Mouse (Mus musculus): ENCODE results near the gene Aldh3b2. TPM values are rescaled to one million over a fixed set of nuclear protein-coding genes. Genes with fewer than 3 reads are reported as not detected.

Gene Aldh3b2
- under 1 TPM; 0.53 to 0.99 TPM for total RNA-seq (2021)
- long read RNA-seq, result 0 reads

DNA sequence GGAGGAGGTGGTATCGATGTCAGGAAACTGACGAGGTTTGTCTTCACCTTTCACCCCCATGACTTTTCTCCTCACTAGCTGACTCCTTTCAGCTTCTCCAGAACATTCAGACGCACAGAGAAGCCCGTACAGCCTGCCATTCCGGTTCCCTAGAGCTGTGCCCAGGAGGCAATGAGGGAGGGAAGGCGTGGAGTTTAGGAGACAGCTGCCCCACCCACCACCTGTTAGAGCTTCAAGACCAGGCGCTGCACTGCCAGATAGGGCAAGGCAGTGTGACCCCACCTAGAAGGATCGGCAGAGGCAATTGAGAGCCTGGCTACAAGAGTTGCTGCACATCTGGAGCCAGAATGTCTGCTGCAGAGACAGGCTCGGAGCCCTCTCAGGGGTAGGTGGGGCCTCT is at the start of gene Aldh3b2:
Gene Aldh3b2 (plus strand): TSS at position 100 of the 400 bp plus-strand sequence.
- no peak for DNase-seq (ENCODE audit: low spot score in 2 of 2)

DNA sequence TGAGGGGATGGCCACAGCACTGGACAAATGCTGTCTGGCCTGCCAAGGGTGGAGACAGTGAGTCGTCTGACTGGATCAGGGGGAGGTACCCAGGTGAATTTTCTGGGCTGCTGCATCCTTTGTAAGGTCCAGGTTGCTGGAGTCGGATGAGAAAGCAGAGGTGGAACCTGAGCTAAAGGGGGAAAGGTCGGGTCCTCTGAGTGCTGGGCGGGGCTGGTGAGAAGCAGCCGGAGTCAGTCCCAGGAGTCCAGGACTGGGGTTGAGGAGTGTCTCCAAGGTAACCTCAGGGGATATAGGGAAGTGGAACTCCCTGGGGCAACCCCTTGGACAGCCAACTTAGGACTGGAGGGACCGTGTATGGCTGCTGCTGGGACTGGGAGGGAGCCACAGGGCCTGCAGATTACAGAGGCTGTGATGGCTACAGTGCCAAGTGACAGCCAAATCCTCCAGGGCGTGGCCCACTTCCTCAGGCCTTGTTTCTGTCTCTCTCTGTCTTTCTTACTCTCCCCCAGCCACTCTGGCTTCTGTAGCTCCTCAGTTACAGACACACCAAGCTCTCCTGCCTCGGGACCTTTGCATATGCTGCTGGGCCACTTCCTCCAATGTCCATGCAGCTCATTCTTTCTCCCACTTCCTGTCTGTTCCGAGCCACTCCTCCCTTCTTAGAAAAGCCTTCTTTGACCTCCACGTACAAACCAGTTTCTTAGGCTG is 49.3 kb upstream of the Aldh3b2 start:
- DNase-seq (ENCODE audit: low spot score in 2 of 2), result no peak

DNA sequence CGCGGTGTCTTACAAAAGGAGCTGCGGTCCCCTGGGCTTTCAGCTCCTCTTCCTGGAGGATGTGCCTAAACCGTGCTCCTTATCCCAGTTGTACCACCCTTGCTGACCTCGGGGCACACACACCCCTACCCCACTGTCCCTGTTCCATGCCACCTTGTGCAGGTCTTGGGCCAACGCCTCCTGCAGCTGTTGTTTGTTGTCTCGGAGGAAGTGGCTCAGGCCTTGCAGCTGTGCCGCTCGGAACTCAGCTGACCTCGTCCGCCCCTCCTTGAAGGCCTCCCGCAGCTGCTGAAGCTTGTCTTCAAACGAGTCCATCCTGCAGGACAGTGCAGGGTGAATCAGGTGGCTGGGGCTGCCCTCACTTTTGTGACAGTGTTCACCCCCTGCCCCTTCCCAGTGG is 48.5 kb upstream of the Aldh3b2 start:
- no peak for DNase-seq (ENCODE audit: low spot score in 2 of 2)

- DNase-seq (ENCODE audit: low spot score in 2 of 2), result no peak
Observed at GRCm38 (mm10) chr19:3924190-3924589, 47.9 kb upstream of the Aldh3b2 start.

- DNase-seq (ENCODE audit: low spot score in 2 of 2), result no peak
Observed at GRCm38 (mm10) chr19:3924868-3925267, 47.3 kb upstream of the Aldh3b2 start.

GRCm38 (mm10) chr19:3925859-3926258 is 46.3 kb upstream of the Aldh3b2 start:
- no peak for DNase-seq (ENCODE audit: low spot score in 2 of 2)

- no peak for DNase-seq (ENCODE audit: low spot score in 2 of 2)
Observed at GRCm38 (mm10) chr19:3926279-3926678, 45.8 kb upstream of the Aldh3b2 start.

GRCm38 (mm10) chr19:3926685-3927084 is 45.4 kb upstream of the Aldh3b2 start:
- DNase-seq (ENCODE audit: low spot score in 2 of 2), result no peak

GRCm38 (mm10) chr19:3927989-3928388 is 44.1 kb upstream of the Aldh3b2 start:
- DNase-seq (ENCODE audit: low spot score in 2 of 2), result no peak

DNA sequence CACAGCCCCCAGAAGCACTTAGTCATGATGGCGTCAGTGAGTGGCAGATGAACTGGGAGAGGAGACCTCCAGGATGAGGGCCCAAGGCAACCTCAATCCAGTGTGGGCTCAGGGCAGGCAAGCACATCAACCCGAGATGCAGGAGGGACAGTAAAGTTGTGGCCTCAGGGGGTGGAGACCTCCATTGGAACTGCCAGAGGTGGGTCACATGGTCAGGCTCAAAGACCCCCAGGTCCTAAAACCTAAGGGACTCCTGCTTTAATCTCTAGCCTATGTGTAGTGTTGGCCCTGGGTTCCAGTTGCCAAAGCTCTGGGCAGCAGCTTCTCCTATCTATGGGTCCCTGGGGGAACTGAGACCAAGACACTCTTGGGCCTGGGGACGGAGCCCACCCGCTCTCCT is 43.3 kb upstream of the Aldh3b2 start:
- DNase-seq (ENCODE audit: low spot score in 2 of 2), result no peak

GRCm38 (mm10) chr19:3929211-3929941 is 42.8 kb upstream of the Aldh3b2 start, which contains the start of gene Aldh3b1:
Gene Aldh3b1, minus strand, starts transcription at chr19:3929808.
- peak; percentile 43 to 60 for DNase-seq (ENCODE audit: low spot score in 2 of 2)

DNA sequence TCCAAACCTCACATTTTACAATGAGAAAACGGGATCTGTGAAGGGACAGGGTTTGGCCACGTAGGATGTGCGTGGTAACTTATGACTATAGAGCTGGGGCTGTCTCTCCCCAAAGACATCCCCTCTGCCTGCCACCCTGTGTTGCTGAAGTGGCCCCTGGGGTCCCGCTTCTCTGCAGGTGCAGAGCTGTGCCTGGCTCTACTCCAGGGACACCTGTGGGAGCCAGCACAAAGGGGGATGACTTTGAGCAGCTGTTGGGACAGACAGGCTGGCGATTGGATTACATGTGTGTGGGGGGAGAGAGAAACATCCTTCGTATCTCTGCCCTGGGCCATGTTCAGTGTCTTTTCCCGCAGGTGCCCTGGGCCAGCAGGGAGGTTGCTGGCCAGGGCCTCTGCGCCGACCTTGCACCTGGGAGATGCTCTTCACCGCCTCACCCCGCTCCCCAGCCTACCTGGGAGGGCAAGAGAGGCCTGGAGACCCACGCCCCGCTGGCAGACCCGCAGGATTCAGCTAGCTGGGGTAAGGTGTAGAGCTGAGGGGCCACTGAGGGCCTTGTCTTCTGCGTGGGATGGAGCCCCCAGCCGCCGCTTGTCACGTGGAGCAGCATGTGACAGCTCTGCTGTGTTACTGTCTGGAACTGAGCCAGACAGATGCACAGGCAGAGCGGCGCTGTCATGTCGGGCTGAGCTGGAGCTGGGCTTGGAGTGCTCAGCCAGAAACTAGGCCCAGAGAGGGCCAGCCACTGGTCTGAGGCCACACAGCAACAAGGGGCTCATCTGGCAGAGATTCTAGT is 41.7 kb upstream of the Aldh3b2 start:
- DNase-seq (ENCODE audit: low spot score in 2 of 2), result no peak

GRCm38 (mm10) chr19:3931716-3932115 is 40.4 kb upstream of the Aldh3b2 start:
- no peak for DNase-seq (ENCODE audit: low spot score in 2 of 2)

DNA sequence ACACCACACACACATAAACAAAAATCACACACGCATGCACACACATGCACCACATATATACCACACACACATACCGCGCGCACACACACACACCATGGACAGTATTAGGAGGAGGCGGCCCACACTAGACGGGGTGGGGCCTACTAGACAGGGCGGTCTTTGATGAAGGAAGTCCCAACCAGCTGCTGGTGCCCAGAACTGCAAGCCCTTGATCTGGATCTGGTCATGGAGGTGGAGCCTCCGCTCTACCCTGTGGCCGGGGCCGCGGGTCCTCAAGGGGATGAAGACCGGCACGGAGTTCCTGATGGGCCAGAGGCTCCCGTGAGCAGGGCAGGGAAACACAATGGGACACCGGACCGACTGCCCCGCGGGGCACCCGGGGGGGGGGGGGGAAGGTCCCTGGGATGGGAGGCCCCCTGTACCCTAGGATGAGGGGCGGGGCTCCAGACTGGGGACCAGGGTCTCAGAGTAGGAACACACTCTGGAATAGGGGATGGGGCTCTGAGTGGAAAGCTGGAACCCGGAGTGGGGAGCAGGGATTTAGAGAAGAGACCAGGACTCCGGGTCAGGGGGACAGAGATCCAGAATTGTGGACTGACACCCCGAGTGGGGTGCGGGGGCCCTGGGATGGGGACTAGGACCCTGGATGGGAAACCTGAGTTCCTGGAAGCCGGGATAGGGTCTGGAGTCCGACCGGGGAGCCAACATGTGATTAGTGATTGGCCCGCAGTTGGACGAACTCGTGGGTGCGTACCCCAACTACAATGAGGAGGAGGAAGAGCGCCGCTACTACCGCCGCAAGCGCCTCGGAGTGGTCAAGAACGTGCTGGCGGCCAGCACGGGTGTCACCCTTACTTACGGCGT is 36.9 kb upstream of the Aldh3b2 start, which contains the start of gene Unc93b1:
Gene Unc93b1 (plus strand): TSS at position 155 of the 864 bp plus-strand sequence.
- no peak for DNase-seq (ENCODE audit: low spot score in 2 of 2)

GRCm38 (mm10) chr19:3935896-3936850 is 36.0 kb upstream of the Aldh3b2 start:
- no peak for DNase-seq (ENCODE audit: low spot score in 2 of 2)

DNA sequence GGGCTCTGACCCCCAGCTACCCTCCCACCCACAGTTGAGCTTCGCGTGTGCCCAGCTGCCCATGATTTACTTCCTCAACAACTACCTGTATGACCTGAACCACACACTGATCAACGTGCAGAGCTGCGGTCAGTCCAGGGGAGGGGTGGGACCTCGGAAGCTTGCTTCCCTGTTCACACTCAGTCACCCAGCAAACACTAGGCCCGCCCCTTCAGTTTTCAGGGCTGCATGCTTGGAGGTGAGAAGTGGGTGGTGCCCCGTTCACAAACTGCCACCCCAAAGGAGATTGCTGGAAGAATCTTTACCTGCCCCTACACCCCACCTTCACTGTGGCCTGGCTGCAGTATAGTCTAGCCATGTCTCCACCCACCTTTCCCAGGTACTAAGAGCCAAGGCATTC is 29.8 kb upstream of the Aldh3b2 start:
- DNase-seq (ENCODE audit: low spot score in 2 of 2), result no peak

GRCm38 (mm10) chr19:3942986-3943735 is 29.0 kb upstream of the Aldh3b2 start:
- no peak for DNase-seq (ENCODE audit: low spot score in 2 of 2)

DNA sequence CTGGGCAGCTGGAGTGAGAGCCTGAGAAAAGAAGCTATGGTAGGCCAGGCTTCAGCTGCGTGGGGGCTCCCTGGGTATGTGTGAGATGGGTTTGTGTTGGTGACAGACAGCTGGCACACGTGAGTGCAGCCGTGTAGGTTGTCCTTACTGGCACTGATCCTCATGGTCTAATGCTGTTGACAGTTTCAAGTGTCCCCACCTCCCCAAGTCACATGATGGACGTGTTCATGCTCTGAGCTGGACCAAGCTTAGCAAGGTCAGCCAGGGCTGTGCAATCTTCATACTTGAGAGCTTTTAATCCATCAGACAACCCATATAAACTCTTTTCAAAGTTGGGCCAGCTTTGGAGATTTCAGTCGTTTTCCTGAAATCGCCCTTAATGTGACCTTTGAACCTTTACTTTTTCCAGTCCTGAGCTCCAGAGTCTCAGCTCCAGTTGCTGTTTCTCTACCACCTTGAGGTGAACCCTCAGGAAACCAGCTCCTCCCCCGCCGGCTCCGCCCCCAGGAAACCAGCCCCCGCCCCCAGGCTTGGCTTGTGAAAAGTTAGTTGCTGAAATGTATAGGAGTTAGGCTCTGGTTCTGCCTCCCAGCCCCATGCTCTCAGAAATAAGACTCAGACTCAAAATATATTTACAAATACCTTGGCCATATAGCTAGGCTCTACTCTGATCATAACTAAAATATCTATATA is 26.1 kb upstream of the Aldh3b2 start:
- no peak for DNase-seq (ENCODE audit: low spot score in 2 of 2)

Data from layer of hippocampus, adult 18-20 months (tissue).